ENCODE assay signal across 15 mouse cellular contexts in genomic region chr3:129554436-129554835, GRCm38 (mm10). TPM values are rescaled to one million over a fixed set of nuclear protein-coding genes. Genes with fewer than 3 reads are reported as not detected.
DNase-seq lines count a peak whose midpoint lies in the region; ATAC-seq and TF ChIP-seq lines count a peak whose summit lies in the region.
"Had no signal": no experiment of that assay in that cellular context is flagged by ENCODE, and none has a peak within 500 bp of the region (broad histone marks: within the 10 kb centered on the region; RNA-seq: fewer than 3 reads in every experiment).

No protein-coding gene starts in this region.

- no peak for DNase-seq in spleen, adult 2 months (ENCODE audit: low read depth in 1 of 2, low spot score in 2 of 2)
- no peak for DNase-seq in spleen, adult 12 weeks (ENCODE audit: low spot score)
- peak; percentile 73 for DNase-seq in kidney, adult 11 months
- DNase-seq in kidney, postnatal 36 days: peak; percentile 26 to 61
- no peak for DNase-seq in forebrain, embryonic 11.5 days (ENCODE audit: low spot score)
- no peak for DNase-seq in hindbrain, postnatal 0 days (ENCODE audit: low spot score)
- DNase-seq in layer of hippocampus, adult 9-10 months (ENCODE audit: low spot score): no peak
- DNase-seq: cerebellum, postnatal 14 days; gastrocnemius, postnatal 25 days had no signal

- no peaks in the 10 kb centered on the region for H3K27me3 ChIP-seq in spleen, adult 2 months (ENCODE audit: control insufficient read depth, insufficient read depth, low read length)
- no peaks in the 10 kb centered on the region for H3K27me3 ChIP-seq in stomach, embryonic 16.5 days (ENCODE audit: control insufficient read depth, insufficient read depth, low read length)
- H3K27me3 ChIP-seq in forebrain, embryonic 11.5 days (ENCODE audit: control insufficient read depth, insufficient read depth, low read length): no peaks in the 10 kb centered on the region
- no peaks in the 10 kb centered on the region for H3K27me3 ChIP-seq in hindbrain, postnatal 0 days (ENCODE audit: insufficient read depth, low read length)
- H3K27me3 ChIP-seq: embryonic facial prominence, embryonic 13.5 days; forebrain, embryonic 15.5 days; lung, embryonic 15.5 days; midbrain, embryonic 12.5 days; neural tube, embryonic 13.5 days had no signal

- peak overlapping the region; percentile 47; the same call in 1 of the 2 replicates for H3K27ac ChIP-seq in spleen, adult 2 months (ENCODE audit: insufficient read depth, low read length)
- peak overlapping the region; percentile 73 for H3K27ac ChIP-seq in stomach, embryonic 16.5 days (ENCODE audit: low read length)
- no peak overlapping the region for H3K27ac ChIP-seq in forebrain, embryonic 11.5 days (ENCODE audit: low read depth, low read length)
- no peak overlapping the region for H3K27ac ChIP-seq in hindbrain, postnatal 0 days
- H3K27ac ChIP-seq: embryonic facial prominence, embryonic 13.5 days; forebrain, embryonic 15.5 days; lung, embryonic 15.5 days; midbrain, embryonic 12.5 days; neural tube, embryonic 13.5 days had no signal

- no peaks in the 10 kb centered on the region for H3K9me3 ChIP-seq in stomach, embryonic 16.5 days (replicated peaks; ENCODE audit: control insufficient read depth, low read length)
- no peaks in the 10 kb centered on the region for H3K9me3 ChIP-seq in forebrain, embryonic 11.5 days (ENCODE audit: control insufficient read depth, low read length)
- H3K9me3 ChIP-seq in hindbrain, postnatal 0 days (ENCODE audit: low read length): no peaks in the 10 kb centered on the region
- H3K9me3 ChIP-seq: embryonic facial prominence, embryonic 13.5 days; forebrain, embryonic 15.5 days; lung, embryonic 15.5 days; midbrain, embryonic 12.5 days; neural tube, embryonic 13.5 days had no signal

- no peak for TF ChIP-seq CTCF in spleen, adult 2 months (IDR thresholded peaks at IDR 0.05; ENCODE audit: extremely low read depth, insufficient read depth, insufficient read length, insufficient replicate concordance)
- TF ChIP-seq CTCF in hindbrain, postnatal 0 days (IDR thresholded peaks at IDR 0.05; ENCODE audit: low read depth): no peak

- no peaks in the 10 kb centered on the region for H3K36me3 ChIP-seq in spleen, adult 2 months (ENCODE audit: control insufficient read depth, insufficient read depth, low read length)
- H3K36me3 ChIP-seq in stomach, embryonic 16.5 days (ENCODE audit: control insufficient read depth, insufficient read depth, low read length): no peaks in the 10 kb centered on the region
- no peaks in the 10 kb centered on the region for H3K36me3 ChIP-seq in forebrain, embryonic 11.5 days (ENCODE audit: control insufficient read depth, insufficient read depth, low read length)
- no peaks in the 10 kb centered on the region for H3K36me3 ChIP-seq in hindbrain, postnatal 0 days (ENCODE audit: insufficient read depth, low read length)
- H3K36me3 ChIP-seq: embryonic facial prominence, embryonic 13.5 days; forebrain, embryonic 15.5 days; lung, embryonic 15.5 days had no signal

- 89% methylated on average over 4 of the region's 4 CpGs for WGBS in spleen, adult 2 months
- WGBS in stomach, embryonic 16.5 days: 77% methylated on average over 4 of the region's 4 CpGs
- WGBS in forebrain, embryonic 11.5 days: 93% methylated on average over 4 of the region's 4 CpGs
- WGBS in hindbrain, postnatal 0 days: 70% methylated on average over 4 of the region's 4 CpGs

- H3K4me3 ChIP-seq in spleen, adult 2 months (ENCODE audit: extremely low read depth, insufficient read depth, insufficient read length): no peak overlapping the region
- H3K4me3 ChIP-seq in stomach, embryonic 16.5 days (replicated peaks; ENCODE audit: low read length): no peak overlapping the region
- no peak overlapping the region for H3K4me3 ChIP-seq in forebrain, embryonic 11.5 days (ENCODE audit: low read depth, low read length)
- H3K4me3 ChIP-seq in hindbrain, postnatal 0 days (ENCODE audit: low read length): no peak overlapping the region
- H3K4me3 ChIP-seq: embryonic facial prominence, embryonic 13.5 days; forebrain, embryonic 15.5 days; lung, embryonic 15.5 days; midbrain, embryonic 12.5 days; neural tube, embryonic 13.5 days had no signal

- H3K4me1 ChIP-seq in spleen, adult 2 months (ENCODE audit: control insufficient read depth, insufficient read depth, insufficient read length): peaks cover 9% of the 10 kb centered on the region; the same call in 1 of the 2 replicates
- H3K4me1 ChIP-seq in stomach, embryonic 16.5 days (ENCODE audit: control insufficient read depth, insufficient read depth, low read length): peaks cover 29% of the 10 kb centered on the region
- peaks cover 2% of the 10 kb centered on the region; the same call in 1 of the 2 replicates for H3K4me1 ChIP-seq in forebrain, embryonic 11.5 days (replicated peaks; ENCODE audit: control insufficient read depth, insufficient read depth, low read length)
- H3K4me1 ChIP-seq in hindbrain, postnatal 0 days (ENCODE audit: insufficient read depth, low read length): no peaks in the 10 kb centered on the region

- no peak overlapping the region for H3K9ac ChIP-seq in stomach, embryonic 16.5 days (ENCODE audit: low read length)
- H3K9ac ChIP-seq in forebrain, embryonic 11.5 days (ENCODE audit: low read length): no peak overlapping the region
- no peak overlapping the region for H3K9ac ChIP-seq in hindbrain, postnatal 0 days (replicated peaks; ENCODE audit: low read length)
- H3K9ac ChIP-seq: embryonic facial prominence, embryonic 13.5 days; forebrain, embryonic 15.5 days; lung, embryonic 15.5 days; midbrain, embryonic 12.5 days; neural tube, embryonic 13.5 days had no signal

- TF ChIP-seq POLR2A in spleen, adult 2 months (IDR thresholded peaks at IDR 0.05; ENCODE audit: low read depth, low read length): no peak

- H3K4me2 ChIP-seq in stomach, embryonic 16.5 days (ENCODE audit: low read depth, low read length): 0 out of 2 replicates have a peak overlapping the region, but pooled peaks have one; percentile 20
- no peak overlapping the region for H3K4me2 ChIP-seq in forebrain, embryonic 11.5 days (ENCODE audit: low read depth, low read length, severe bottlenecking)
- no peak overlapping the region for H3K4me2 ChIP-seq in hindbrain, postnatal 0 days (ENCODE audit: low read depth, low read length)
- H3K4me2 ChIP-seq: embryonic facial prominence, embryonic 13.5 days; forebrain, embryonic 15.5 days; lung, embryonic 15.5 days; midbrain, embryonic 12.5 days; neural tube, embryonic 13.5 days had no signal

- ATAC-seq in stomach, embryonic 16.5 days (ENCODE audit: insufficient read depth, low FRiP score): peak; percentile 93
- ATAC-seq in forebrain, embryonic 11.5 days (replicated peaks; ENCODE audit: low FRiP score): no peak
- no peak for ATAC-seq in hindbrain, postnatal 0 days
- ATAC-seq: forebrain, embryonic 15.5 days had no signal

RNA-seq across cellular contexts. Expression of gene Elovl6, which starts 22.3 kb away (rescaled TPM):
- 3.1 and 5.2 TPM in 2 replicates for polyA plus RNA-seq in spleen, adult 2 months (2012; rRNA removed)
- polyA plus RNA-seq in stomach, embryonic 16.5 days (2015; fragmentation: Nextera tagmentation; extraction: Ambion mirVana): 27.5 and 31.5 TPM in 2 replicates
- 39.9 and 43.6 TPM in 2 replicates for polyA plus RNA-seq in forebrain, embryonic 11.5 days (2014; fragmentation: Nextera tagmentation; extraction: Ambion mirVana)
- total RNA-seq in hindbrain, postnatal 0 days (2014; rRNA removed): 49.3 and 56.1 TPM in 2 replicates
- 38.0 and 40.8 TPM in 2 replicates for polyA plus RNA-seq in hindbrain, postnatal 0 days (2015; fragmentation: Nextera tagmentation; extraction: Ambion mirVana)

Comparison
In these comparisons a context has a peak if more than half of its experiments do, and no peak if none do; other contexts are left out.
1. DNase-seq: peak in kidney, adult 11 months (single experiment) and kidney, postnatal 36 days (2 of 2); none in spleen, adult 2 months (0 of 2), spleen, adult 12 weeks (single experiment), forebrain, embryonic 11.5 days (single experiment), hindbrain, postnatal 0 days (single experiment) and layer of hippocampus, adult 9-10 months (single experiment).
2. H3K27ac ChIP-seq: peak in spleen, adult 2 months (single experiment) and stomach, embryonic 16.5 days (single experiment); none in forebrain, embryonic 11.5 days (single experiment) and hindbrain, postnatal 0 days (single experiment).